Mouse (Mus musculus): ENCODE data around the gene Scfd2.

Gene Scfd2

DNA sequence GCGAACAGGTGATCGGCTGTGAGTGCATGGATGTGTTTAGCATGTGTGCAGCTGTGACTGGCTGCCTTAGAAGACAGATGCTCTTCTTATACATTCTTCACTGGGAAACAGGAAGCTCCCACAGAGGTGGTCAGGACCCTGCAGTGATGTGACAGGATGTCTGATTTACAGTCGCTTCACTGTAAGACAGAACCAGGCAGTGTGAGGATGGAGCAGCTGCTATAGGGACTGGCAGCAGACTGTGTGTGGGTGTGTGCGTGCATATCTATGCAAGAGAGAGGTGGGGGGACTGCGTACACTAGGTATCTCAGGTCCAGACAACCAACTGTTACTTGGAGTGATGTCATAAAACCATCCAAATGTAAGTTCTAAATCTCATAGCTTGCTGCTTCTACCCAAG lies 254.3 kb downstream of the Scfd2 start:
- DNase-seq (ENCODE audit: extremely low spot score) = no peak

DNA sequence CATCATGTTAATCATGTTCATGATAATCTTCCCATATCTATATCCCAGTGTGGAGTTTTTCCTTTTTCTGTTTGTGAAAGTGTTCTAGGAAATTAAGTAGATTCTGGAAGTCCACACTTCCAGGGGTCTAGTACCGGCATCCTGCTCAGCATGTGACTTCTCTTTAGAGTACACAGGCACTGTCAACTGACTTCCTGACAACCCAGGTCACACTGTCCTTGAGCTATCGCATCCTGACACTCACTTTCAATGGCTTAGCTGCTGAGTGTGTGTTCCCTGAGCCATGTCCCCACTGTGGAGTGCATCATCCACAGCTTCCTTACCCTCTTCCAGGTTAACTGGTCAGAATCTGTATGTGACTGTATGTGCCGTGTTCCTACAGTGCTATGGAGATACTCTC lies 258.2 kb downstream of the Scfd2 start:
- no peak for DNase-seq (ENCODE audit: extremely low spot score)

DNA sequence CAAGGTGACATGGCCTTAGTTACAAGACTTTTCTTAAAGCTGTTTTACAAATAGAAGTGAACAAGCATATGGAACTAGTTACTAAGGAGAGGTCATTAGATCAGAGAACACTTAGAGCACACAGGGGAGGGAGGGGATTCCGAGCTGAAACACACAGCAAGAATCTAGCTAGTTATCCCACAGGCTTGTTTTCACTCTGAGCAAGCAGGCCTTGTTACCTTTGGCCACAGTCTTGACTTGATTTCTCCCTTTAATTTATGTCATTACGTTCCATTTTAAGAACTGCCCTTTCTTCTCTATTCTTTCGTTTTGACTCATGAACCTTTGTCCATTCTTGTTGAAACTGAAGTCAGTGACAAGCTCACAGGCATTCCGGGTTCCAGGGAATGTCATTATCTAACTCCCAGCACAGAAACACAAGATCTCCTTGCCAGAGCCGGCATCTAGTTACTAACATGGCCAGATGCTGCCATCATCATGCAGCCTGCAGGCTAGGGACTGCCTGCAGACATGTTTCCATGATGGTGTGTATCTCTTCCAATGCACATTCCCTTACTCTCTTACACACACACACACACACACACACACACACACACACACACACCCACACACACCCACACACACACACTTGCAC lies 263.7 kb downstream of the Scfd2 start:
- no peak for DNase-seq (ENCODE audit: extremely low spot score)

DNA sequence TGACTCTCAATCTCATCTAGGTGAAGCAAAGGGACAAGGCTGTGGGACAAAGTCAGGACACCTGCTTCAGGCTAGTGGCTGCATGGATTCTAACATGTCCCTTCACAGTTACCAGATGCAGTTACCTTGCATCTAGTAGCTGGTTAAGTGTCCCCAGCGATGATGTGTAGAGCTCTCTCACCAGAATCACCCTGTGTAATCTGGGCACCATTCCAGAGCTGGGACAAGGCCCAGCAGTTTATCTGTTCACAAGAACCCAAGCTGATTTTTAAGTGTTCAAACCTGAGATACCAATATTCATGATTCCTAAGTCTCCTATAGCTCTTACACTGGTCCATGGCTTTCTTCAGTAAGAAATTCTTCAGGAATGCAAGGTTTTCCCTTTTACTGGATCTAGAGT lies 264.4 kb downstream of the Scfd2 start:
- DNase-seq (ENCODE audit: extremely low spot score) = no peak

DNA sequence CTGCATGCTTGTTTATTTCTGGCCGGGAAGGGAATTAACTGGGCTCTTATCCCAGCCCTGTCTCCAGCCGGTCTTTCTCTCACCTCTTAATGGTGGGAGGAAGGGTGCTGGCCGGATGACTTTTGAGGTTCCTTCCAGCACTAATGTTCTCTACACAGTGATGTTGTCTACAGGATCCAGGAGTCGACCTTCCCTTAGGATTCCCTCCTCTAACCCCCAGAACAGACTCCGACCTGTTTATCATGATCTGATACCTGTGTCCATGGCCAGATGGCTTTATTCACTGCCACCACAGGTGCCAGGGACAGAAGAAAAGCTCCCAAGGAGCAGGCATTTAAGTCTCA lies 265.1 kb downstream of the Scfd2 start:
- no peak for DNase-seq (ENCODE audit: extremely low spot score)

DNA sequence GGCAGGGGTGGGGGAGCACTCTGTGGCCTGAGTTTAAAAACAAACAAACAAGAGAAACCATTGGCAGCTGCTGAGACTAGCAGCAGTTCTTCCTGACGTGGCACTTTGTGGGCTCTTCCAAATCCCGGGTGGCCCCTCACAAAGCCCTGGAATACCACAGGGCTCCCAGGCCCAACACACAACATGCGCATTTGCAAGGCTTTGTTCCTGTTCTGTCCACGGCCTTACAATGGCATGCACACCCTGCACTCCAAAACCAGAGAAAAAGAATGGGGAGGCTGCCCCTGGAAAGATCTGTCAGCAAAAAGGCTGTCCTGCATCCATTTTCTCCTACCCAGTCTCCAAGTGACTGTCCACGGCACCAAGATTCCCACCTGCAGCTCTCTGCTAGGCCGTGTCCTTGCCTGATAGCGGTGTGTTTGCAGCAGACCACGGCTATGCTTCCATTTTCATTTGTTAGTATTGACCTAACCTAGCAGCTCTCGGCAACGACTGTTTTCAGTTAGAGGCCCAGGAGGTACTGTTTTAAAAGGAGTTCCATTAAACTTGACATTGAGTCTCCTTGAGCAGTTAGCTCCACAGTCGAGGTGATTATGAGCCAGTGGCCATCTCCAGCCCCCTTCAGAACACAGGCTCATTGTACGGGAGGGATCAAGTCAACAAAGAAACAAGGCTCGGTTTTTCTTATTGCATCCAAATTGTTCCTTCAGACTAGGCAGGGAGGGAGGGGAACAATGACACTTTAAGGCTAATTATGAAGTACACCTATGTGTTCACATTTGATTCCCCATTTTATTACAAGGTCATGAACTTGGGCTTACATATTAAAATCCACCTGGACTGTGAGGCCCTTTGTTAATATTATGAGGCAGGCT lies 265.7 kb downstream of the Scfd2 start:
- no peak for DNase-seq (ENCODE audit: extremely low spot score)

DNA sequence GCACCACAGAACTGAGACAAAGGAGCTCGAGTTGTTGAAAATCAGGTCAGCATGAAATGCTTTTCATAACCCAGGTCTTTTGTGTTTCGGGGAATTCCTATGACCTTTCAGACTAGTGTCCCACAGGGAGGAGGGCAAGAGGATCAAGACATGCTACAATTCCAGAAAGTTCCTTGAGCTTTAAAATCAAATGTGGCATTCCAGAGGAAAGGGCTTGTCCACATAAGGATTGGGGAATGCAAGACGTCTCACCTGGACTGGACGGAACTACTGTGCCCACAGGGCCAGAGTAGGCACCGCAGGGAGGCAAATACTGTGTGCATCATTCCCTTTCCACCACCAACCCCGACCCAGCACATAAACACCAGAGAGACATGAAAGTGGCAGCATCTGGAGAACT lies 266.4 kb downstream of the Scfd2 start:
- DNase-seq (ENCODE audit: extremely low spot score) = no peak

DNA sequence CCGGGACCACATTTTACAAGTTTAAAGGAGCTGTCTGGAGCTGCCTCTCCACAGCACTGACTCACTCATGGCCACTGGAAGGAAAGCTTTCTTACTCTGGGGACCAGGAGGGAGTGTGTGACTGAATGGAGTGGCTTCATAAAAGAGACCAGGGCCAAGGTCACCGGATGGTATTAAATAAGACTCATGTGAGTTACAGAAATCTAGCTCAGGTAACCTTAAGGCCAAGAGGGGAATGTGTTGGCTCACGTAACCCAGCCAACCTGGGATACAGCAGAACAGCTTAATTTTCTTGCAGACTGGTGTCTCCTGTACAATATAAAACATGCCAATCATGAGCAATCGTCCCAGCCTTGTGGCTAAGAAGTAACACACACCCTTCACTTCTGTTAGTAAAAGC lies 267.0 kb downstream of the Scfd2 start:
- DNase-seq (ENCODE audit: extremely low spot score) = no peak

DNA sequence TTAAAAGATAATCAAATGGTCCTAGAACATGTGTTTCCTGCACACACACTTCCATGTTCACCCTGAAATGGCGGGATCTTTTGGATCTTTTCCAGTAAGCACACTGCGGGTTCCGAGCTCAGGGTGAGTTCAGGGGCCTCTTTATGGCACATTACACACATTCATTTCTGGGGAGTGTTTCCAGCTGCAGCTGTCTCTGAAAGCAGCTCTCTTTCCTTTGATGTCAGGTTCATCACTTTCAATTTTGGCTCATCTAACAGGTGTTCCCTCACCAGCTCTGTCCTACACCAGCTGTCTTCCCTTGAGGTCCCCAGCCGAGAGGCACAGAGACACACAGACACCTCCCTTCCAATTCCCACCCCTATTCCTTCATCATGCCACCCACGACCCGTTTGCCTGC lies 270.5 kb downstream of the Scfd2 start:
- DNase-seq (ENCODE audit: extremely low spot score) = no peak

DNA sequence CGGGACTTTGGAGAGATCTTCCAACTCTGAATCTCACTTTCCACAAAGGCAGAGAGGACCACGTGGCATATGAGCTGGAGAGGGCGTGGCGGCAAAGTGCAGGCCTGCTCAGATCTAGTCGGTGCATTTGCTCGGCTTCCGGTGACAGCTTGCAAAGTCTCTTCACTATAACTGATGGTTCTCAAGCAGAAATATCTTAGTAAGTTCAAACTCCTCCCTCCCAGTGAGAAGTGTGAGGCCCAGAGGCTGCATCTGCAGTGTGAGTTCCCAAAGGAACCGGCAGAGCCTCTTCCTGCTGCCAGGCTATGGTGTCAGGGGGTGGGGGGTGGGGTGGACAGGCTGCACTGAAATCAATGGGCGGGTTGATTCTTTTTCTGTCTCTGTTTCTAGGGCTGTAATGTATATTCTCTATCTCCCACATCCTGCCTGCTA lies 271.2 kb downstream of the Scfd2 start:
- no peak for DNase-seq (ENCODE audit: extremely low spot score)

DNA sequence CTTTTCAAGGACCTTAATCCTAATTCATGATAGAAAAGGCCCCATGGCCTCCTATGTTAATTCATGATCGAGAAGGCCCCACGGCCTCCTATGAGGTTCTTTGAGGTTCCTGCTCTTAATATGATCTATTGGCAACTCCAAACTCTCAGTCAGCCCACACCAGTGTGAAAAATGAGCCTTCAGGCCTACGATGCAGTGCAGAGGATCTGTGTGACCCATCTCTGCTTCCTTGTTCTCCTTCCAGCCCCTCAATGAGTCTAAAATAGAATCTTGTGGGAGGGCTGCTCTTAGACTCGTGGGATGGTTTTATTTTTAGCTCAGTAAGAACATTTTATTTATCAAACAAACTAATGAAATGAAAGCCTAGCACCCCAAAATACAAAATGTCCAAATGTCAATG lies 274.9 kb downstream of the Scfd2 start:
- no peak for DNase-seq (ENCODE audit: extremely low spot score)

DNA sequence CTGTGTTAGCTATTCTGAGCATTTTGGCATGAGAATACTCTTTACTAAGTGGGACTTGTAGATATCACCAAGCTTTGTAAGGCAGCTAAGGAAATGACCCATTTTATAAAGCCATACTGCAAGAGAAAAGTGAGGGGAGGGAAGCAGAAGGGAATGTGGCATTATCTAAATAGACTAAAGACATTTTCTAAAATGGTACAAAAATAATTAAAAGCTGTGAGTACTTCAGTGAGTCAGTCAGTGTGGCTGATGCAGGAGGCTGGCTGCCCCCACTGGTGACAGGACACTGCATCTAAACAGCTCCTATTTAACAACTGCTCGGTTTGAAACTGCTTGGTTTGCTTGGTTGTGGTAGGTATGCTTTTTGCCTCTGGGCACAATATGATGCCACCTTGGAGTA lies 276.6 kb downstream of the Scfd2 start:
- DNase-seq (ENCODE audit: extremely low spot score) = no peak

DNA sequence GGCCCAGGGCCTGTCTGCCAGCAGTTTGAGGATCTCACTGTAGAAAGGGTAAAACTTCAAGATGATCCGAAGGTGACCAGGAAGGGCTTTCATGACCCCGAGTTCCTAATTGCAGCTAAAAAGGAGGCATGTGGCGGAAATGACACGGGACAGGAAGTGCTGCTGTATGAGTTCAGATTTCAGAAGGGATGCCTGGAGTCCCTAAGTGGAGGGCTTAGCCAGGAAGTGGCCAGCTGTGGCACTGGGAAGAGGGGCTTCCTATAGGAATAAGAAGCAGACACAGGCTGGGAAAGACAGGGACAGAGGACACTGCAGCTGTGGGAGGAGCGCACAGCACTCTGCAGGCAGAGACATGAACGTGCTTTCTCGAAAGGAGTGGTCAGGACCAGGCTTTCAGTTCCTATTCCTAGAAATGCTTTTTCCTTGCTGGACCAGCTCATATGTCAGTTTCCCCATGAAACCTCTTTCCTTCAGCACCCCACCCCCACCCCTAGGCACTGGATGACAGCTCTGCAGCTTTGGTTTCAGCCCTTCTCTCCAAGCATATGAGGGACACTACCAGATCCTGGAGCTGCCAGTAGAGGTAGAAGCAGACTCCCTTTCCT lies 277.7 kb downstream of the Scfd2 start:
- DNase-seq (ENCODE audit: extremely low spot score) = no peak

DNA sequence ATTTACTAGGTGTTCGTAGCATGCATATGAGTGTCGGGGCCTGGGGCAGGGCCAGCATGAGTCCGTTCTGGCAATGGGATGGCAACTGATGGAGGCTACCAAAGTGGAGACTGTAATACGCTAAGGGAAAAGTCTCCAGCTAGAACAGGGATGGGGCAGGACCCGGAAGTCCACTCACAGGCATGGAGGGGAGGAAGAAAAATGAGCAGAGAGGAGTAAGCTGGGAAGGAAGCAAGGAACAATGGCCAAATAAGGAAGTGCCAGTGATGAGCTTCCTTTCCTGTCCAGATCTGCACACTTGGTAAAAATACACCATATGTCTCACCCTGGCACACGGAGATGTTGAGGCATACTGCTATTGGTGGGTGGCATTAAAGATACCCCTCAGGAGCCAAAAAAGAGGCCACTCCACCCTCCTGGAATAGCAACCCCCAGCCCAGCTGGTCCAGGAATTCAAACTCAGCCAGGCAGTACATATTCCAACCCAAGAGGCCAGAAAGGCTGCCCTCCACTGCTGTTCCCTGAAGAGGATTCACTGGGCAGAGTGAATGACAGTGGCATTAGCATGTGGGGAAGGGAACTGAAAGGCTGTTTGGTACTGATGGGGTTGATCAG lies 278.8 kb downstream of the Scfd2 start:
- no peak for DNase-seq (ENCODE audit: extremely low spot score)

DNA sequence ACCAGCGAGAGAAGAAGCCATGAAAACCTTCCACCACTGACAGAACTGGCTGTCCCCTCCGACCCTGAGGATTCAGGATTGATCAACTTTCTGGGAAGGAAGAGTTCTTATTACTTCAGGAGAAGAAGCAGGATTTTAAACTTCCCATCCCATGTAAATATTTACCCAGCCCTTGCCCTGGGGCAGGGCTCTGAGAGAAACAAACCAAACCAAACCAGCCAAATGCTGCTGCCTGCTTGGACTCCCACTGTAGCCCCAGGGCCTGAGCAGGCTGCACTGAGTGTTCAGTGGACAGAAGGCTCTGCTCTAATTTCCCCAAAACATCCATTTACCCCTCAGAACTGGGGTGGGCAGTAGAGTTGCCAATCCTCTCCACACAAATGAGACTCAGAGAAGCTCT lies 280.6 kb downstream of the Scfd2 start:
- no peak for DNase-seq (ENCODE audit: extremely low spot score)

DNA sequence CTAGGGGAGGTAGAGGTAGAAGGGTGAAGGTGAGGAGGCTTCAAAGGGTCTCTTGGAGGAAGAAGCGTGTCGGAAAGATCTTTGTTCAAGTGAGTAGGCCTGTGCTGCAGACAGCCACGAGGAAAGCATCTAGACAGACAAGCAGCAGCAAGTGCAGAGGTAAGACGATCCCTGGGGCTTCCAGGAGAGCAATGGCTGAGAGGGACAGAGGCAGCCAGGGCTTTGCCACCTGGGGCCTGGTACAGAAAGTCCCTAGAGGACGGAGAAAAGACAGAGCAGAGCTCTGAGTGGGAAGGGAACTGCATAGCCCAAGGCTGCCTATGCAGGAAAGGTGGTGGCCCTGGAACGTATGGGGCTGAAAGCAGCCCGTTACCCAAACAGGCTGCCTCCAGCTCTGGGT lies 281.3 kb downstream of the Scfd2 start:
- DNase-seq (ENCODE audit: extremely low spot score) = no peak

DNA sequence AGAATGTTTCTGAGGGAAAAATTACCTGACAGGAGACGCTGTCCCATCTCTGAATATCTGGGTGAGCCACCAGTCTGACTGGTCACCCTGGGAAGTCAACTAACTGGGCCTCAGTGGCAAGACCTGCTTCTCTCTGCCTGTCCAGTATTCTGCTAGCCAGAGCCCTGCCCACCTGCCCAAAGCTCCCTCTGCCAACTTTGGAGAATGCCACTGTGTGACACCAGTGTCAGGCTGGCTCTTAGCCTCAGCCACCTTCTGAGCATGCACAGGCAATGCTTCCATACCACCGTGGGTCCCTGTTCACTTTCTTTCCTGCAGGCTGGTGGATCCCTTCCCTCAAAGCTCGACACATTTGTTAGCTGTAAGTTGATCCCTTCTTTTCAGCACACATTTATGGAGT lies 281.8 kb downstream of the Scfd2 start:
- no peak for DNase-seq (ENCODE audit: extremely low spot score)

DNA sequence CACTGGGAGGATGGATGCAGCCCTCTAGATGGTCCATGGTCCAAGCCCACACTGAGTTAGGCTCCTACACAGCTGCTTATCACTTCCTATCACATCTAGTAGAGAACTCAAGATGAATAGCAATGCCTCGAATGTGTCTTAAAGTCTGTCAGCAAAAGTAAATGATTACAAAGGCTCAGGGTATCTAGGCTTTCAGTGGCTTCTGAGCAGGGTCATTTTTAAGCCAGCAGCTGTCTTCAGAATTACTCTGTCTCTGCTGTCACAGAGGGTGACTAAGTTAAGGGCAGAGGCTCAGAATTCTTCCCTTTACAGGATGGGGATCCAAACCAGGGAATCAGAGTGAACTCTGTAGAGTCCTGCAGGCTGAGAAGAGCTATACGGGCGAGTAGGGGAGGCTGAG lies 284.6 kb downstream of the Scfd2 start:
- no peak for DNase-seq (ENCODE audit: extremely low spot score)

DNA sequence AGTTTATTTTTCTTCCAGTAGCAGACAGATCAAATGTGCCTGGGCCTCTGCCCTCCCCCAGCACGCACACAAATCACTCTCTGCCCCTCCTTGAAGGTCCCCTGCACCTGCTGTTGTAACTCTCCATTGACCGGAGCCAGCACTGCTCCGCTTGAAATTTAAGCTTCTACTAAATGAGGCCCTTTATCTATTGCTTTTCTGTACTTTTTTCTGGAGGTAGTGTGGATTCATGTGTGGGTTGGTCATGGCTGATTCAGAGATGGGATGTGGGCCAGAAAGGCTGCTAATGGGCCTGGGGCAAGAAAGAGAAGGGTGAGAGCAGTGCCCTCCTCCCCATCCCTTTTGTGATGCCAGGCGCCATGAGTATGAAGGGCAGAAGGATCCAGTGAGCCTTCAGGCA lies 285.1 kb downstream of the Scfd2 start:
- no peak for DNase-seq (ENCODE audit: extremely low spot score)

DNA sequence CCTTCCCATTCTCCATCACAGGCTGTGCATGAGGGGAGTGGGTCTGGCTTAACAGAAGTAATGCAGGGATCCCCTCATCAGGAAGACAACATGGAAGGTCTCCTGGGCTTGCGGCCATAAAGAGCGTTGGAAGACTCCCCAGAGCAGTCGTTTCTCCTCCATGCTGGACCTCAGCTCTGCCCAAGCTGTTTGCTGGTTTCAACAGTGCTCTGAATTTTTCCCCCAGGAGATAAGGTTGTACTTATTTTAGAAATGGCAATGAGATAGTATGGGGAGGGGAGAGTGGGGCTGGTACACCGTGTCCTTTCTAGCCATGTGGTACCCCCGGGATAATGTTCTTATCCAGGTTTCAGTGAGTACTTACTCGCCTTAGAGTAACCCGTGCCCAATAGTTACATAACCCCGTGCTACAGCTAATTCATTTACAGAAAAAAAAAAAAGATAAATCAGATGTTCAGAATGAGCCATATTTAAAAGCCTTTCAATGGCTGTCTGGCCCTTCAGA lies 285.9 kb downstream of the Scfd2 start:
- no peak for DNase-seq (ENCODE audit: extremely low spot score)

DNA sequence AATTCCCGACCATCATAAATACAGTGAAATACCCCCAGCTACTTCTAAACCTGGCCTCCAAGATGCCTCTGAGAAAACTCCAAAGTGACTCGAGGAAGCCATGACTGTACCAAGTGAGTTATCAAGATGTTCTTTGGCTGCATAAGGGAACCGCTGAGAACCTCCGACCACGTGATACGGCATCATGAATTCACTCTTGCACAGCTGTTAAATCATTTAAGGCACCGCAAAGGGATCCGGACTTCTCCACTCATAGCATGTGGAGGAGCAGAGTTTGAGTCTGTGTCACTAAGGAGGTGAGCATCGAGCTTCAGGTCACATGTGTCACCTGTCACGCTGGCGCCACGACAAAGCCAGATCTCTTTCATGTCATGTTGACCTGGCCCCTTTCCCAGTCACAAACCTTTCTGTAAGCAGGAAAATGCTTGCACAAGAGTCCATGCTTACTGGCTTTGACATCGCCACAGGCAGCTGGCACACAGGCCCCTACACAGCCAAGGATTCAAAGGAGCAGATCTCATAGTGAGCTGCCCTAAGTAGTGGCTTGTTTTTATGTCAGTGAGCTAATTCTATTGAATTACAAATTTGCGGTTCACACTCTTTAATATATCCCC lies 287.0 kb downstream of the Scfd2 start:
- no peak for DNase-seq (ENCODE audit: extremely low spot score)

DNA sequence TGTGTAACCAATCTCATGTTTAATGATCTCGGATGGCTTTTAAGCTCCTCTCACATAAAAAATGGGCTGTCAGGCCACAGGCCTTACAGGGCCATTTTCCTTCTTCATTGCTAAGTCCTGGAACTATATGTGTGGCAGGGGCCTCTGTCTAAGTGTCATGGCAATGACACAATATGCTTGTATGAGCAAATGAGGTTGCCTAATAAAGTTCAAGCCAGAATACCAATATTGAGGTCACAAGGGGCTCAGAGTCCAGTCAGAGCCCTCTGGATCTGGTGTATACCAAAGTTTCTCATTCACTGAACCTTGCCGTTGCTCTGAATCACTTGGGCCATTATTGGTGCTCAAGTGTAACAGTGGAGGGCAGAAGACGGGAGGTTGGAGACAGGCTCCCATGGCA lies 288.9 kb downstream of the Scfd2 start:
- no peak for DNase-seq (ENCODE audit: extremely low spot score)

Measured in embryo, embryonic 9.5 days (tissue).